Mouse (Mus musculus) c-Kit-positive CD71-positive TER-119-negative erythroid progenitor cells, embryonic 14.5 days (primary cell): ENCODE measurements at regions not wholly inside any gene's neighbourhood (a gene's known extent, or its start where the extent isn't known, plus 50 kb on each side); places are given as distances from the start of the nearest gene placed in this dataset.
A peak's percentile ranks its signal among the peaks of the same experiment; 100 is the strongest.

Experiments
- DNase-seq: peaks from one replicate; pipeline ENCODE4 v3.0.0-alpha.2; 2013; ENCODE audit warnings: low read depth

- DNase-seq = no peak
These were observed 337.9 kb downstream of the Pax1 start for GRCm38 (mm10) chr2:147699524-147700081.

DNA sequence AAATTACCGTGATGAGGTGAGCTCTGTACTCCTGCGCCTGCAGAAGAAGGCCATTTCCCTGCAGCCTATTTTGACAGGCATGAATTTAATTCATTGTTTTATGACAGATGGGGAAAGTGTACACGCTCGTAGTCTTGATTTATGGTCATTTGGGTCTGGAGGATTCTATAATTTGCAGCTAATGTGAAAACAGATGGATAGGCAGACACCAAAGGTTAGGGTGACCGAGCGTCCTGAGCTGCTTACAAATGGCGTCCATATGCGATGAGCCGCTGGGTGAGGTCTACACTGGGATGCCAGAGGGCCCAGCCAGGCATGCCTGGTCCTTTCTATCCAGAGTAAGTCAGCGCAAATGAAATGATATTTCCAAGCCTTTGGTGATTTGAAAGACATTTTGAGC, 330.2 kb downstream of the Pax1 start:
- DNase-seq = no peak

GRCm38 (mm10) chr2:147690506-147691208, 328.9 kb downstream of the Pax1 start:
- DNase-seq = no peak

DNA sequence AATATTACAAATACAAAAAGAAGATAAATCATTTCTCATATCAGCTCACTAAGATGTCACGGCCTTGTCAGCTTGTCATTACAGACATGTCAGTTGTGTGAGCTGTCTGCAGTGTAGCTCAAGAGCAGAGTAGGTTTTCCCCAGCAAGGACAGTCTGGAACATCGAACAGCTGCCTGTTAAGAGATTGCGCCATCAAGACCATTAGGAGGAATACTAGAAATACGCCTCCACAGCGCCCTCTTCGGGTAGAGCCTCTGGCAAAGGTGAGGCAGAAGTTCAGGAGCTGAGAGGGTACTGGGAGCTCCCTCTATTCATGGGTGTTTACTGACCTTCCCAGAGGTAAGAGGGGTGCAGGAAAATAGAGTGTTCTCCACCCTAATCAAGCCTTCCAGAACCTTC, 327.0 kb downstream of the Pax1 start:
- peak; percentile 0 for DNase-seq

DNA sequence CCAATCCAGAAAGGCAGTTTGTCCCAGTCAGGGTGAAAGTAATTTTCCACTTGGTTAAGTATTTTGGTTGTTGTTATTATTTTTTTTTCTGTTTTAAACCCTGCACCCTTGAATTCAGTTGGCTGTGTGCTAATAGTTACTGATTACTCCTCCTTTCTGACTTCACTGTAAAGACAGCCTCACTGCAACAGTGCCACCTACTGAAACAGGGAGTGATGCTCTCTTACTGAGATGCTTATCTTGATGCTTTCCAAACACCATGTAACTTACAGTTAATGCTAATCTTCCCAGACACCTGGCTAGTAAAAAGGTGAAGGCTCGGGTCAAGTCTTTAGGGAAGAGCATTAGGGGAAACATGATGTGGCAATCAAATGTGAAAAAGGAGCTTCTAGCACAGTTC, 294.9 kb downstream of the Pax1 start:
- no peak for DNase-seq

- DNase-seq = no peak
These were observed 288.5 kb downstream of the Pax1 start for GRCm38 (mm10) chr2:147650229-147650628.

- no peak for DNase-seq
These were observed 286.2 kb downstream of the Pax1 start for GRCm38 (mm10) chr2:147647972-147648371.

DNA sequence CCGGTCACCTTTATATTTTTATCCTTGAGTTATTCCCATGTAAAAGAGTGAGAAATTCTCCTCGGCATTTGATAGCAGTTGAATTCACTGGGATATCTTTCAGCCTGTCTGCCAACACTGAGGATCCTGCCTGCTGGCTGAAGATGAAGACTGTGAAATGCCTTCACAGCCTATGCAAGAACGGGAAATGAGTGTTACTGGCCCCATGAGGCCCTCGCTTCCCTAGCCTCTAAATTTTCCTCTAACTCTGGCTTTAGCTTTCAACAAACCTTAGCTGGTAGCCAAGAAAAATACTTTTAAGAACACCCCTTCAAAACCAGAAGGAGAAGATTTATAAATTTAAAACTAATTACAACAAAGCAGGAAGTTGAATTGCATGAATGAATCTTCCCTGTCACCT, 285.8 kb downstream of the Pax1 start:
- no peak for DNase-seq

- no peak for DNase-seq
These were observed 276.2 kb downstream of the Pax1 start for GRCm38 (mm10) chr2:147637882-147638281.

DNA sequence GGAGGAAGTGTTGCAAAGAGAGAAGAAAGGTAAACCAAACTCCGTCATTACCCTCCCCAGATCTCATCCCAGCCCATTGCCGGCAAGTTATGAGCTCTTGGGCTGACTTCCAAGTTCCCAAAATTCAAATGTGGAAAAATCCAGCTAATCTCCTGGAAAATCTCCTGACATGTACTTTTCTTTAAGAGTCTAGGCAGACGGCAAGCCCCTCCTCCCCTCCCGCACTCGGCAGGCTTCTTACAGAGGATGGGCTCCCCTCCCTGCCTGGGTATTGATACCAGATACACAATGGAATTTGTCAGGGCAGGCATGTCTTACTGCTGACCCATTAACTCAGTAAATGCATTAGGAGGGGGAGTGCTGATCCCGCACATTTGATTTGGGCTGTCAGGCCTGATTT, 271.0 kb downstream of the Pax1 start:
- no peak for DNase-seq

GRCm38 (mm10) chr2:147629716-147630115, 268.0 kb downstream of the Pax1 start:
- no peak for DNase-seq

DNA sequence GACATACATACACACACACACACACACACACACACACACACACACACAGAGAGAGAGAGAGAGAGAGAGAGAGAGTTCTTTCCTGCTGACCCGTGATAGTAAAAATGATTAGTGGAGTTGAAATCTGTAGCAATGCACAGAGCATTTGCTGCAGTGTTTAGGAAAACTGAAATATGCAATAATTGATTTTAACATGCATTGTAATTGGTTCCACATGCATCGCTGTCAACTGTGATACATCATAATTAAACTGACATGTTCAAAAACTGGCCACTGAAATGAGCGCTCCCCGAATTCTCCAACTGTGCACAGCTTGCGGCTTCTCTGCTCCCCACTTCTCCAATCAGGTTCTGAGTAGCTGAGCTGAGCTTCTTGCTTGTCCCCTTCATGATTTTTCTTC, 265.4 kb downstream of the Pax1 start:
- no peak for DNase-seq

- DNase-seq = no peak
These were observed 261.4 kb downstream of the Pax1 start for GRCm38 (mm10) chr2:147623116-147623515.

- DNase-seq = no peak
These were observed 256.1 kb downstream of the Pax1 start for GRCm38 (mm10) chr2:147617849-147618248.

DNA sequence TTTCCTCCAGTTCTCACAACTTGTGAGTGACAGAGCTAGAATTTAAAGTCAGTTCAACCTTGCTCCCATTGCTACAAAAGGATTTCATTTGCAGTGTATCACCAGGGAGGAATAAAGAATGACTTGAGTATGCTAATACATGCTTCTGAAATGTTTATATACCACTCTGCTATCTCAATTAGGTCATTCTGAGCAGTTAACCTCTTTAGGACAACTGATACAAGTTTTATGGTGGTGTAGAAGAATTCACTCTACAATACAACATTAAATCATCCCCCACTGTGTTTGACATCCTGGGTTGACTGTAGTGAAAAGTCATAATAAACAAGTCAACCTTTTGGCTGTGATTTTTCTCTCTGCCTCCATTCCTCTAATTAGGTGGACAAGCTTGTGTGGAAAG, 248.6 kb downstream of the Pax1 start:
- no peak for DNase-seq

GRCm38 (mm10) chr2:147601639-147602038, 239.9 kb downstream of the Pax1 start:
- DNase-seq = no peak

DNA sequence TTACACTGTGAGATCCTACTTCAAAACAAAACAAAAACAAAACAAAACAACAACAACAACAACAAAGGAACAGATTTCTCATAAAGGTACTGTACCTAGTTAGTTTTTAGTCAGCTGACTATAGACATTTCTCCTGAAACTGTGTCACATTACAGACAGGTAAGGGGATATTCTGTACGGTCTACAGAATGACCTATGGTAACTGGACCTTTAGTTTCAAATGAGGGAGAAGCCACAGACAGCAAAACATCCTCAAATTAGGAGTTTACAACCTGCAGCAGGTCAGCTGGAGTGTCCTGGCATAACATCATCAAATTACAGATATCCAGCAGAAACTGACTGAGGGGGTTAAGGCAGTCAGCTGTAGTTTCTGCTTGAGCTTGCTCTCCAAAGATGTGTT, 210.7 kb downstream of the Pax1 start:
- no peak for DNase-seq

GRCm38 (mm10) chr2:147561220-147561619, 199.5 kb downstream of the Pax1 start:
- DNase-seq = no peak

DNA sequence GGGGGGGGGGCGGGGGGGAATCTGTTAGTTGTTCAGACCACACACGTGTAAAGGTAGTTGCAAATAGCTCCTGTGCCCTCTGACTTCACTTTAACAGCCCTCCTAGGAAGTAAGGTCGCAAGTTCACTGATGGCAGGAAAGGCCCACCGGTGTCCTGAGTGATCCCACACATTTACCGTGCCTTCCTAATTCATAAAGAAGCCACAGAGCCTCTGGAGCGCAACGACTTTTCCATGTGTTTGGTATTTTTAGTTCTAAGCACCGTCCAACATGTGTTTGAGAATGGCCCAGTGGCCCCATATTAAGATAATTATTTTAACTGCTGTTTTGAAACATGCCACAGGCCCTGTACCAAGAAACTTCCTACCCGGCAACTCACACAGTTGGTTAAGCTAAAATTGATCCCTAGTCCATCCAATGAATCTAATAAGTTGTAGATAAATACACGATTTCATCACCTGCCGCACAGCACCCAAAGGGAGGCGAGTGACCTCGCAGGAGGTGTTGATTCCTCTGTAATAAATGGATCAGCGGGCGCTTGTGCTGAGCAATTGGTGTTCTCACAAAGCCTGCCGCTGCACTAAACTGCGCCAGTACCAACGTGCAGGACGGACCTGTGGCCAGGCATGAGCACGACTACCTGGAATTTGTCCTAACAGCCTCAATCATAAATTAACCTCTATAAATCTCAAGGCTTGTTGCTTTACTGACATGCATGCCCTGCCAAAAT, 198.9 kb downstream of the Pax1 start:
- no peak for DNase-seq

DNA sequence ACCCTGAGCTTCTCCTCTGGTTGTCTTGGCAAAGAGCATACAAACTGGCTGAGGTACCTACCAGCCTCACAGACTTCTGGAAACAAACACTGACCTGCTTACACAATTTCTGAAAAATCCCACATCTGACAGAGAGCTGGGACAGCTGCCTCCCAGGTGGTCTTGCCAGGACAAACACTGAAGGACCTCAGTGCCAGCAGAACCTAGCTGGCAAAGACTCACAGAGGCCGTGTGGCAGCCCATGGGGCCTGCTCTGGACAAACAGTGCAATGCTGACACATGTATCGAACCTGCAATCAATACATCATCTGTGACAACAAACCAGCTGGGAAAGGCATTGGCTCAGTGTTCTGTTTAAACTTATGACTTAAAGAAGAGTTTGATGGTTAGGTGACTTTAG, 167.4 kb downstream of the Pax1 start:
- no peak for DNase-seq

GRCm38 (mm10) chr2:147515436-147515835, 153.7 kb downstream of the Pax1 start:
- no peak for DNase-seq

DNA sequence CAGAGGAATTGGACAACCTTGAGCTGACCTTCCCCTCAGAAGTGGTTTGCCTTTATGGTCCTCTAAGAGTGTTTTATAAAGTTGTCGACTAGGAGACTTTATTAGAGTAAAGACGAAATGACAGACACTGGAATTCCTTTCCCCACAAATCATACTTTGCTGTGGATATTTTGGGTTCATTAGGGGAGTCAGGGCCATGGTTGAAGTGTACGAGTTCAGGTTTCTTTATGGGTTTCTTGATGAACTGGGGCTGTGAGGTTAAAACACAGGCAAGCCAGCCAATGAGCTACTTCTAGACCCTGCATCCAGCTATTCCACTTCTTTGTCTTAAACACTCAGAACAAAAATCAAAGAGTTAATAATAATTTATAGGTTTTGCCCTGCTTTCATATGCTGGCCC, 153.0 kb downstream of the Pax1 start:
- no peak for DNase-seq

GRCm38 (mm10) chr2:147503962-147504361, 142.2 kb downstream of the Pax1 start:
- no peak for DNase-seq

- DNase-seq = no peak
These were observed 137.0 kb downstream of the Pax1 start for GRCm38 (mm10) chr2:147498731-147499130.
